Mouse (Mus musculus): ENCODE results near the gene Adad2.

Gene Adad2

GRCm38 (mm10) chr8:119644429-119644960, 31.9 kb downstream of the Adad2 start:
- DNase-seq, result no peak

- no peak for DNase-seq
Observed at GRCm38 (mm10) chr8:119644981-119645597, 32.5 kb downstream of the Adad2 start.

GRCm38 (mm10) chr8:119646197-119646596, 33.6 kb downstream of the Adad2 start:
- DNase-seq, result no peak

GRCm38 (mm10) chr8:119646846-119647245, 34.3 kb downstream of the Adad2 start:
- no peak for DNase-seq

GRCm38 (mm10) chr8:119651324-119651723, 38.8 kb downstream of the Adad2 start:
- no peak for DNase-seq

GRCm38 (mm10) chr8:119656709-119657464, 44.3 kb downstream of the Adad2 start:
- DNase-seq, result peak; percentile 61

GRCm38 (mm10) chr8:119661081-119661480, 48.5 kb downstream of the Adad2 start:
- DNase-seq, result no peak

- no peak for DNase-seq
Observed at GRCm38 (mm10) chr8:119661892-119662291, 49.3 kb downstream of the Adad2 start.

- no peak for DNase-seq
Observed at GRCm38 (mm10) chr8:119663440-119663839, 50.9 kb downstream of the Adad2 start.

GRCm38 (mm10) chr8:119665270-119665669, 52.7 kb downstream of the Adad2 start:
- DNase-seq, result no peak
